Mouse (Mus musculus) brain, embryonic 14.5 days (tissue): ENCODE data around the gene Htatip2.

Source experiments
- CTCF ChIP-seq: fragments of 200-500 bp; IDR thresholded peaks from 2 replicates; pipeline ENCODE4 v1.5.1; 2012; ENCODE audit warnings: inconsistent platforms, mild to moderate bottlenecking, moderate library complexity, borderline replicate concordance; ENCODE audit not compliant: insufficient read depth, insufficient read length; ENCODE audit errors: extremely low read depth
- POLR2A ChIP-seq: fragments of 200-500 bp; IDR thresholded peaks from 2 replicates; pipeline ENCODE4 v1.6.1; 2012; ENCODE audit warnings: mild to moderate bottlenecking, inconsistent platforms, borderline replicate concordance; ENCODE audit not compliant: poor library complexity, insufficient read depth, insufficient read length, severe bottlenecking; ENCODE audit errors: extremely low read depth

- TF ChIP-seq POLR2A, result no peak
- no peak for TF ChIP-seq CTCF
These were observed at the start of gene Htatip2 for GRCm38 (mm10) chr7:49758934-49759571.
